Mouse (Mus musculus) limb, embryonic 12.5 days (tissue): Measurements from ENCODE around the gene Gm11985. TPM values are rescaled to one million over a fixed set of nuclear protein-coding genes. Genes with fewer than 3 reads are reported as not detected.

Source experiments
- ATAC-seq: fragments of 200-750 bp; cut with Nextera tagmentation; 2 replicates; pipeline ENCODE4 v1.8.0; 2017; ENCODE audit warnings: low read depth, moderate TSS enrichment; ENCODE audit not compliant: insufficient number of reproducible peaks, insufficient read depth, low FRiP score, low TSS enrichment
- H3K27ac ChIP-seq: fragments of 300-500 bp; sonication (generic); 2 replicates; pipeline ENCODE4 v1.5.1; 2016; ENCODE audit warnings: mild to moderate bottlenecking, moderate library complexity
- H3K27me3 ChIP-seq: fragments of 300-500 bp; sonication (generic); 2 replicates; pipeline ENCODE4 v1.6.1; 2016; ENCODE audit warnings: mild to moderate bottlenecking, moderate library complexity
- H3K36me3 ChIP-seq: fragments of 300-500 bp; sonication (generic); 2 replicates; pipeline ENCODE4 v1.6.1; 2016; ENCODE audit warnings: mild to moderate bottlenecking, moderate library complexity
- H3K4me1 ChIP-seq: fragments of 300-500 bp; sonication (generic); replicated peaks from 2 replicates; pipeline ENCODE4 v1.6.1; 2016
- H3K4me2 ChIP-seq: fragments of 300-500 bp; sonication (generic); 2 replicates; pipeline ENCODE4 v1.6.1; 2016; ENCODE audit warnings: mild to moderate bottlenecking, moderate library complexity
- H3K4me3 ChIP-seq: fragments of 300-500 bp; sonication (generic); replicated peaks from 2 replicates; pipeline ENCODE4 v1.5.1; 2016; ENCODE audit warnings: mild to moderate bottlenecking
- H3K9ac ChIP-seq: fragments of 300-500 bp; sonication (generic); replicated peaks from 2 replicates; pipeline ENCODE4 v1.6.1; 2016; ENCODE audit warnings: mild to moderate bottlenecking, moderate library complexity
- H3K9me3 ChIP-seq: fragments of 300-500 bp; sonication (generic); 2 replicates; pipeline ENCODE4 v1.6.1; 2016; ENCODE audit warnings: mild to moderate bottlenecking, moderate library complexity
- WGBS: fragments of 180-500 bp; shearing (Covaris S2); methylation state at CpG from one replicate; pipeline ENCODE4 v1.1.7; 2016; 5-methylcytosine and 5-hydroxymethylcytosine counted together
- polyA plus RNA-seq: library from polyadenylated mRNA; unstranded; fragments of >200 nt; fragmentation: Nextera tagmentation; extraction: Ambion mirVana; gene quantifications from 2 replicates; pipeline ENCODE4 v1.2.1, GENCODE M21; 2016

Gene Gm11985
- polyA plus RNA-seq, 1 experiment from 2014 or later, result not detected

GRCm38 (mm10) chr11:7215703-7216102 is 27.3 kb upstream of the Gm11985 start:
- Histone ChIP-seq H3K4me3 (no peak overlapping the region), H3K9me3 (no peaks in the 10 kb centered on the region), H3K36me3 (no peaks in the 10 kb centered on the region), H3K4me1 (peaks cover 29% of the 10 kb centered on the region), H3K9ac (no peak overlapping the region), H3K4me2 (no peak overlapping the region), H3K27me3 (peaks cover 43% of the 10 kb centered on the region), H3K27ac (no peak overlapping the region)
- ATAC-seq, result no peak
- WGBS, result 11% methylated on average over 8 of the region's 8 CpGs

DNA sequence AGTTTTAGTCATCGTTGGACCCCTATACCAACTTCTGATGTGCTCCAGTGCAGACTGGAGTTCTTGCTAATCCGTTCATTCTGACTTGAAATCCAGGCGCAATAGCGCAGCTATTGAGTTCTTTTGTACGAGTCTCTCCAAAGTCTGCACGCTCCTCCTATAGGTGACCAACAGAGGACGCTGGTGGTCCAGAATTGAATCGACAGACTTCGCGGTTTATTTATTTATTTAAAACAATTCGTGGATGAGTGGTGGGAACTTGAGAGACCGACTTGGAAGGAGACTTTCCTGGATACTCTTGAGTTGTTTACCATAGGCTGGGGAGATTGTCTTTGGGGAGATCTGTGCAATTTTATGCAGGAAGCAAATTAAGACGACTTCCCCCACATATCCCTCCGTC is 26.4 kb upstream of the Gm11985 start:
- peaks cover 35% of the 10 kb centered on the region for H3K4me1 ChIP-seq
- peak overlapping the region; percentile 90 for H3K4me2 ChIP-seq
- no peak overlapping the region for H3K27ac ChIP-seq
- ATAC-seq, result no peak
- peaks cover 2% of the 10 kb centered on the region; the same call in 1 of the 2 replicates for H3K36me3 ChIP-seq
- H3K9me3 ChIP-seq, result no peaks in the 10 kb centered on the region
- no peak overlapping the region for H3K9ac ChIP-seq
- WGBS, result 8% methylated on average over 14 of the region's 14 CpGs
- peaks cover 43% of the 10 kb centered on the region for H3K27me3 ChIP-seq
- peak overlapping the region; percentile 70 for H3K4me3 ChIP-seq

DNA sequence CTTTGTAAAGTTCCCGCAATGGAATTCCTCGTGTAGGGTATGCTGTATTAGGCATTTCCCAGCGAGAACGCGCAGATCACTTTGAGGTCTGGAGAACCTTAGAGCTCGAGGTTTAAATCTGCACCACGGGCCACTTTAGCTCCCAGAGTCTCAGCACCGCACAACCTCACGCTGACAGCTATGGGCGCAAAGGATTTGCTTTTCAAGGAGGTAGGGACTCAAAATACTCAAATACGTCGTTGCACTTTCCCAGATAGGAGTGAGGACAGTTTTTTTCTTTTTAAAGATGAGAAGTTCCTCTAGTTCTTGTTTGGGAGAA is 25.9 kb upstream of the Gm11985 start:
- H3K36me3 ChIP-seq, result peaks cover 7% of the 10 kb centered on the region; the same call in 1 of the 2 replicates
- H3K27me3 ChIP-seq, result peaks cover 43% of the 10 kb centered on the region
- peaks cover 35% of the 10 kb centered on the region for H3K4me1 ChIP-seq
- no peak for ATAC-seq
- 1% methylated on average over 12 of the region's 12 CpGs for WGBS
- H3K4me3 ChIP-seq, result peak overlapping the region; percentile 70
- 0 out of 2 replicates have a peak overlapping the region, but pooled peaks have one; percentile 66 for H3K9ac ChIP-seq
- H3K9me3 ChIP-seq, result no peaks in the 10 kb centered on the region
- no peak overlapping the region for H3K27ac ChIP-seq
- H3K4me2 ChIP-seq, result peak overlapping the region; percentile 90

- peak; percentile 71 for ATAC-seq
- Histone ChIP-seq H3K4me2 (peak within 1 kb of the TSS; percentile 90), H3K4me1 (peaks cover 35% of the 10 kb centered on the region), H3K27ac (peak within 1 kb of the TSS; percentile 73), H3K27me3 (peaks cover 43% of the 10 kb centered on the region), H3K36me3 (peaks cover 12% of the 10 kb centered on the region; the same call in 1 of the 2 replicates), H3K4me3 (peak within 1 kb of the TSS; percentile 70), H3K9me3 (no peaks in the 10 kb centered on the region), H3K9ac (peak within 1 kb of the TSS; percentile 66)
- under 1% methylated on average over 93 of the region's 104 CpGs for WGBS
Measured at GRCm38 (mm10) chr11:7213501-7214341, 25.4 kb upstream of the Gm11985 start, which contains the start of gene Igfbp3. Gene Igfbp3, minus strand, starts transcription at chr11:7213923.

- Histone ChIP-seq H3K27ac (peak overlapping the region; percentile 73), H3K36me3 (peaks cover 18% of the 10 kb centered on the region; the same call in 1 of the 2 replicates), H3K27me3 (peaks cover 43% of the 10 kb centered on the region), H3K9ac (peak overlapping the region; percentile 66), H3K9me3 (no peaks in the 10 kb centered on the region), H3K4me1 (peaks cover 35% of the 10 kb centered on the region), H3K4me3 (peak overlapping the region; percentile 70), H3K4me2 (peak overlapping the region; percentile 90)
- ATAC-seq, result no peak; the same call in 1 of the 2 replicates
- WGBS, result 2% methylated on average over 19 of the region's 19 CpGs
Measured at GRCm38 (mm10) chr11:7213161-7213500, 24.8 kb upstream of the Gm11985 start.

GRCm38 (mm10) chr11:7212126-7212798 is 23.9 kb upstream of the Gm11985 start:
- ATAC-seq, result no peak
- H3K27ac ChIP-seq, result peak overlapping the region; percentile 64; the same call in 1 of the 2 replicates
- 12% methylated on average over 17 of the region's 17 CpGs for WGBS
- peaks cover 35% of the 10 kb centered on the region for H3K4me1 ChIP-seq
- H3K27me3 ChIP-seq, result peaks cover 43% of the 10 kb centered on the region
- peaks cover 21% of the 10 kb centered on the region; the same call in 1 of the 2 replicates for H3K36me3 ChIP-seq
- H3K9ac ChIP-seq, result peak overlapping the region; percentile 66
- peak overlapping the region; percentile 90 for H3K4me2 ChIP-seq
- H3K4me3 ChIP-seq, result peak overlapping the region; percentile 70
- no peaks in the 10 kb centered on the region for H3K9me3 ChIP-seq

- H3K36me3 ChIP-seq, result peaks cover 21% of the 10 kb centered on the region; the same call in 1 of the 2 replicates
- H3K4me1 ChIP-seq, result peaks cover 35% of the 10 kb centered on the region
- no peaks in the 10 kb centered on the region for H3K9me3 ChIP-seq
- peak overlapping the region; percentile 44 for H3K4me2 ChIP-seq
- ATAC-seq, result no peak
- H3K9ac ChIP-seq, result no peak overlapping the region
- 17% methylated on average over 9 of the region's 9 CpGs for WGBS
- peak overlapping the region; percentile 21 for H3K4me3 ChIP-seq
- peak overlapping the region; percentile 53; the same call in 1 of the 2 replicates for H3K27ac ChIP-seq
- H3K27me3 ChIP-seq, result peaks cover 43% of the 10 kb centered on the region
Measured at GRCm38 (mm10) chr11:7211211-7211610, 22.8 kb upstream of the Gm11985 start.

DNA sequence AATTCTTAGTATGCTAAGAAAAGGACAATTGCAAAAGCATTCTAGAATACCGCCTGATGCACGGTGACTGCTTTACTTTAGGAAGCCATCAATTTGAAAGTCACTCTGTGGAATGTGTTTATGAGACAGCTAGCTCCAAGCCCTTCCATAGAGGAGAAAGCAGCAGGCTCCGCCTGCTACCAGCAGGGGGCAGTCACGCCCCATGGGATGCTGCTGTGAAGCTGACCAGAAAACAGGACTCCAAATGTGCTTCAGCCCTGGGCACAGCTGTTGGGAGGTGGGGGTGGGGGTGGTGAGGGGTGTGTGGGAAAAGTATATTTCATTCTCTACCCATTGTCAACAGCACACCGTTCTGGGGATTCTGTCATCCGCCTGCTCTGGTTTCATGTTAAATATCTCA is 22.0 kb upstream of the Gm11985 start:
- Histone ChIP-seq H3K27me3 (peaks cover 43% of the 10 kb centered on the region), H3K4me1 (peaks cover 35% of the 10 kb centered on the region), H3K36me3 (peaks cover 21% of the 10 kb centered on the region; the same call in 1 of the 2 replicates), H3K27ac (no peak overlapping the region), H3K9ac (0 out of 2 replicates have a peak overlapping the region, but pooled peaks have one; percentile 2), H3K4me3 (no peak overlapping the region; the same call in 1 of the 2 replicates), H3K9me3 (no peaks in the 10 kb centered on the region), H3K4me2 (peak overlapping the region; percentile 44)
- WGBS, result 13% methylated on average over 6 of the region's 6 CpGs
- peak; percentile 27; the same call in 1 of the 2 replicates for ATAC-seq

DNA sequence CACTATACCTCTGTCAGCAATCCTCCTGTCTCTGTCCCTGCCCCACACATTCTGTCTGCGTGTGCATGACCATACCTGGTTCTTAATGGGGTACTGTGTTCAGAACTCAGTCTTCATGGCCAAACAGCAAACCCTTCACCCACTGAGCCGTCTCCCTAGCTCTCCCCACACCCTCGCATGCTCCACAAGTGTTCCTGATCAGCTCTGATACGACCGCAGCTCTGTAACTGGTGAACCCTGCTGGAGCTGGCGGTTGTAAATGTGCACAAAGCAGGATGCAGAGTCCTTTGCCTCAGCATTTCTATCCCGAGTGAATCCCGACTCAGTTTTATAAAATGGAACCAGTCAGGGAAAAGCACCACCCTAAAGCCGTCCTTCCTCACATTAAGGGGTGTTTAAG is 15.5 kb upstream of the Gm11985 start:
- H3K4me3 ChIP-seq, result no peak overlapping the region
- WGBS, result 77% methylated on average over 9 of the region's 9 CpGs
- peaks cover 2% of the 10 kb centered on the region; the same call in 1 of the 2 replicates for H3K27me3 ChIP-seq
- H3K9me3 ChIP-seq, result no peaks in the 10 kb centered on the region
- no peak overlapping the region for H3K9ac ChIP-seq
- ATAC-seq, result no peak
- no peak overlapping the region for H3K4me2 ChIP-seq
- H3K27ac ChIP-seq, result no peak overlapping the region
- no peaks in the 10 kb centered on the region for H3K4me1 ChIP-seq
- H3K36me3 ChIP-seq, result peaks cover 10% of the 10 kb centered on the region; the same call in 1 of the 2 replicates

GRCm38 (mm10) chr11:7202206-7202605 is 13.8 kb upstream of the Gm11985 start:
- ATAC-seq, result no peak
- Histone ChIP-seq H3K27me3 (peaks cover 2% of the 10 kb centered on the region; the same call in 1 of the 2 replicates), H3K4me3 (no peak overlapping the region), H3K36me3 (no peaks in the 10 kb centered on the region), H3K4me1 (no peaks in the 10 kb centered on the region), H3K4me2 (no peak overlapping the region), H3K27ac (no peak overlapping the region), H3K9ac (no peak overlapping the region), H3K9me3 (no peaks in the 10 kb centered on the region)
- 63% methylated on average over 7 of the region's 7 CpGs for WGBS

DNA sequence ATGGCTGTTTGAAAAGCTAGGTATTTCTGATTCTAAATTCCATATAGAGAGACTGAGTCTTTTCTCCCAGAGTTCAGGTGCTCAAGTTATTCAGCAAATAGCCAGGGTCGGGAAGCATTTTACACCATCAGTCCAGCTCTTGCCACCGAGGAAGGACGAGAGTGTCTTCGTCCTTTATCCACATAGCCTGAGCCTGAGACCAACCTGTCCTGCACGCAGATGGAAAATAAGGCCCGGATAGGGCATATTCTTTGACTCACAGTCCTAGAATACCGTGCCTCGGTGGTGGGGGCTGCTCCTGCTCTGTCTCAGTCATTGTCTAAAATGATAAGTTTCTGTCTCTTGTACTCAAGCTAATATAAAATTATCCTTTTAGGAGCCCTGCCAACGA is 12.0 kb upstream of the Gm11985 start:
- no peak overlapping the region for H3K4me2 ChIP-seq
- no peaks in the 10 kb centered on the region for H3K4me1 ChIP-seq
- no peaks in the 10 kb centered on the region for H3K36me3 ChIP-seq
- H3K9me3 ChIP-seq, result no peaks in the 10 kb centered on the region
- no peak overlapping the region for H3K27ac ChIP-seq
- ATAC-seq, result no peak
- no peak overlapping the region for H3K9ac ChIP-seq
- 80% methylated on average over 9 of the region's 9 CpGs for WGBS
- no peak overlapping the region for H3K4me3 ChIP-seq
- 0 out of 2 replicates have a peak, but pooled peaks cover 2% of the 10 kb centered on the region for H3K27me3 ChIP-seq
